Mouse (Mus musculus) regulatory T cell (primary cell): ENCODE data around the gene Akap7.

Experiments
- in situ Hi-C: fragments of 300-600 bp; cut with MboI, MseI; formaldehyde crosslinking; loops from one replicate; pipeline ENCODE4 v1.15.1; 2025; ENCODE audit warnings: high pct_unique_total_duplicates

The Akap7 gene

DNA sequence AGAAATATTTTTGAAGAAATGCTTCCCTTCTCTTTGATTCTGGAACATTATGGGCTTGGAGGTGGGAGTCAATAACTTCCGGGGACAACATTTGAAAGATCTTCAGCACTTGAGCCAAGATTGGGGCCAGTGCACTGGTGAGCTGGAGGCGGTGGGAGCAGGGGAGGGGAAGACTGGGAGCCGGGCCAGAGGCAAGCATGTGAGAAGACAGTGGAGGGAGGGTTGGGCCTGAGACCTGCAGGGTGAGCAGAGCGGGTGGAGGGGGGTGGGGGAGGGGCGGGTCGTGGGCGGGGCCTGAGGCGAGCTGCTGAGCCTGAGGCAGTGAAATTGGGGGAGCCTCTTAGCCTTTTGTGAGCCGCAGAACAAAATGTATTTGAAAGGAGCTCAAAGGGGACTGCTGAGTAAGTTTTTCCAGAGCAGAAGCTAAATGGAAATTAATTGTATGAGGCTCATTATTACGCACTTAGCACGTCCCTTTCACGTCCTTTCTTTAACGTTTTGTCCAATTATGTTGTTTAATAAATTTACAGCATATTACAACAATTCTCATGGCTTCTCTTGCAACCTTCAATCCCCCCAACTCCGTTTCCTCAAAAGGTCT lies 167.4 kb downstream of the Akap7 start:
- in situ Hi-C loops, result no loop called here

DNA sequence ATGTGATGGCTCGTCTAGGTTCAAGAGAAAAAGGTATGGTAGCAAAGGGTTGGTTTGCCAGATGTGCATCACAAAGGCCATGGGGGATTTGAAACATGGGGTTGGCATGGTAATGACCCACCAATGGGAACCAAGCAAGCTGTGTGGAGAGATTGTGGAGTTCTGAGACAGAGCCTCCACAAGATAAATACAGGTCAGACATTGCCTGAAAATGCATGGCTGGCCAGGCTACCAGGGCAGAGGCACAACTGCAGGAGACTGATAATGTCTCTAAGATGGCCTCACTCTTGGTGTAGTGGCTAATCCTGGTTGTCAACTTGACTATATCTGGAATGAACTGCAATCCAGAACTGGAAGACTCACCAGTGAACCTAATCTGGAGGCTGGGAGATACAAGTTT lies 174.1 kb downstream of the Akap7 start:
- in situ Hi-C loops, result no loop called here

DNA sequence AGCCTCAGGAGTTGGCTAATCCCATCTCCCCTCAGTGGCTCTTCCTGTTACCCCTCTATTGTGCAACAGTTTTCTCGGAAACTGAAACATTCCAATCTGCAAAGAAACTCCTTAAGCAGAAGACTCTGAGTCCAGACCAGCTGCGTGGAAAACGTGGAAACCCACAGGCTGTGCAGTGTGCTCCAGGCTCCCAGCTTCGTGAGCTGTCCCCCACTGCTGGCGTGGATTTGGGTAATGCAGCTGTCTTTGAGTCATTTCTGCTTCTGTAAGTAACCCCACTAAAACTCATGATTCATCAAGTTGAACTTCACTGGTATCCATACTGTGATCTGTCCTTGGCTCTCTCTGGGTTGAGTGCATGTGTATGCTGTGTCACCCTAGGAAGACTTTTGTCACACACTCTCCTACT lies 179.2 kb downstream of the Akap7 start:
- in situ Hi-C loops, result loop anchor here (5.0 kb wide), 1 partner anchor 96 kb away; no protein-coding TSS in a partner anchor

DNA sequence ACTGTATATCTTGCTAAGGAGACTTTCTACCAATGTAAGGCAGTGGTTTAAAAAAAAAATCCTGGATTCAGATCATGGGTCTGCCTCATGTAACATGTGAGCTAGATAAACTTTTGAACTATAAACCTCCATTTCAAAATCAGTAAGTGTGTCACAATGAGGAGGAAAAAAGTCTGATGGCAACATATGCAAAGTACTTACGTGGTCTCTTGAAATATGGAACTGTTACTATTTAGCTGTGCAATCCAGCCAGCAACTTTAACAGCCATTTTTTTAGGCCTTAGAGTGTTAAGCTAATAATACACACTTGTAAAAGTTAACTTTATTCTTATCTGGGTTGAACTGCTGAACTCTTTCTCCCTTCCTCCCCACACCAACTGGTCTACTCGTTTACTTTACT lies 181.6 kb downstream of the Akap7 start:
- in situ Hi-C loops, result loop anchor here (5.0 kb wide), 1 partner anchor 94 kb away; no protein-coding TSS in a partner anchor

DNA sequence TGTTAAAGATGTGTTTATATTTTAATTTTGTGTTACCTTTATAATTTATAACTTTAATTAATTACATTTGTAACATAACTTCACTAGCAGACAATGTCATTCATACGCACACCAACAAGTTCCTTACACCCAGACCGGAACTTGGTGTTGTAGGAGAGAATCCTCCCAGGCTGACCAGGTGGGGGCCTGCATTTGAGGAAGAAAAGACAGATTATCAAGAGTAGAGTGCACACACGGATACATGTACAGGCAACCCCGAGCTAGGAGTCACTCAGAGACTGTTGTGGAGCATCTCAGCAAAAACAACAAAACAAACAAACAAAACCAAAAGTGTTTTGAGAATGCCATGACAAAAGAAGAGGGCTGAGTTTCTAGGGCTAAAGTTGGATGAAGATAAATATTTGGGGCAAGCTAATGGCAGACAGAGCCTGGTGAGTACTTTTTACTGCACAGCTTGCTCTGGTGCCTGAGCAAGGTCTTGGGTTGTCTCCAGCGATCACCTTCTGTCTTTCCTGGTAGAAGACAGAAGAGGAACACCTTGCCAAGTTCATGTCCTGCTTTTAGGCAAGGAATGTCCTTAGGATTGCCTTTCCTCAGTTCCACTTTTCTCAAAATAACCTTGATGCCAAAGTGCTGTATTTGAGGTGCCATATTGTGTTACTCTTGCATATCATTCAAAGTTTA lies 186.7 kb downstream of the Akap7 start:
- in situ Hi-C loops, result no loop called here
